Mouse (Mus musculus): Measurements from ENCODE around the gene Armcx4. TPM values are rescaled to one million over a fixed set of nuclear protein-coding genes. Genes with fewer than 3 reads are reported as not detected.

Gene Armcx4
- 0.16 and 0.19 TPM in 2 replicates for polyA plus RNA-seq (2012; ENCODE audit: insufficient read depth, low replicate concordance)

GRCm38 (mm10) chrX:134686267-134686666, at the start of gene Armcx4:
Armcx4 (plus strand) TSS chrX:134686519.
- Histone ChIP-seq H3K36me3 (replicated peaks; ENCODE audit: low read length) (no peaks in the 10 kb centered on the region), H3K27me3 (replicated peaks) (peaks cover 53% of the 10 kb centered on the region), H3K4me3 (replicated peaks) (peak within 1 kb of the TSS; percentile 91), H3K9me3 (no peaks in the 10 kb centered on the region), H3K4me1 (peaks cover 28% of the 10 kb centered on the region)
- TF ChIP-seq GATA1 (IDR thresholded peaks at IDR 0.05; ENCODE audit: borderline replicate concordance, low read length) (no peak), FLI1 (IDR thresholded peaks at IDR 0.05; ENCODE audit: low read length) (no peak)

- Histone ChIP-seq H3K27me3 (replicated peaks) (no peaks in the 10 kb centered on the region), H3K4me1 (peaks cover 18% of the 10 kb centered on the region), H3K4me3 (replicated peaks) (no peak overlapping the region), H3K9me3 (no peaks in the 10 kb centered on the region), H3K36me3 (replicated peaks; ENCODE audit: low read length) (no peaks in the 10 kb centered on the region)
- TF ChIP-seq GATA1 (IDR thresholded peaks at IDR 0.05; ENCODE audit: borderline replicate concordance, low read length) (no peak), FLI1 (IDR thresholded peaks at IDR 0.05; ENCODE audit: low read length) (no peak)
These were observed 45.1 kb upstream of the Armcx4 start for GRCm38 (mm10) chrX:134641000-134641760.

- Histone ChIP-seq H3K27me3 (replicated peaks) (no peaks in the 10 kb centered on the region), H3K9me3 (no peaks in the 10 kb centered on the region), H3K4me1 (peaks cover 20% of the 10 kb centered on the region), H3K36me3 (replicated peaks; ENCODE audit: low read length) (no peaks in the 10 kb centered on the region), H3K4me3 (replicated peaks) (no peak overlapping the region)
- TF ChIP-seq FLI1 (IDR thresholded peaks at IDR 0.05; ENCODE audit: low read length) = no peak
- TF ChIP-seq GATA1 (IDR thresholded peaks at IDR 0.05; ENCODE audit: borderline replicate concordance, low read length) = no peak
These were observed 40.0 kb upstream of the Armcx4 start for GRCm38 (mm10) chrX:134646338-134646737.

GRCm38 (mm10) chrX:134647421-134647820, 38.9 kb upstream of the Armcx4 start:
- Histone ChIP-seq H3K4me3 (replicated peaks) (no peak overlapping the region), H3K4me1 (peaks cover 28% of the 10 kb centered on the region), H3K27me3 (replicated peaks) (no peaks in the 10 kb centered on the region), H3K36me3 (replicated peaks; ENCODE audit: low read length) (no peaks in the 10 kb centered on the region), H3K9me3 (no peaks in the 10 kb centered on the region)
- TF ChIP-seq FLI1 (IDR thresholded peaks at IDR 0.05; ENCODE audit: low read length) = no peak
- TF ChIP-seq GATA1 (IDR thresholded peaks at IDR 0.05; ENCODE audit: borderline replicate concordance, low read length) = no peak

GRCm38 (mm10) chrX:134648031-134648692, 38.2 kb upstream of the Armcx4 start:
- TF ChIP-seq FLI1 (IDR thresholded peaks at IDR 0.05; ENCODE audit: low read length) (no peak), GATA1 (IDR thresholded peaks at IDR 0.05; ENCODE audit: borderline replicate concordance, low read length) (no peak)
- Histone ChIP-seq H3K27me3 (replicated peaks) (no peaks in the 10 kb centered on the region), H3K4me1 (peaks cover 29% of the 10 kb centered on the region), H3K4me3 (replicated peaks) (no peak overlapping the region), H3K9me3 (no peaks in the 10 kb centered on the region), H3K36me3 (replicated peaks; ENCODE audit: low read length) (no peaks in the 10 kb centered on the region)

GRCm38 (mm10) chrX:134652061-134652460, 34.3 kb upstream of the Armcx4 start:
- Histone ChIP-seq H3K4me3 (replicated peaks) (no peak overlapping the region), H3K9me3 (no peaks in the 10 kb centered on the region), H3K36me3 (replicated peaks; ENCODE audit: low read length) (no peaks in the 10 kb centered on the region), H3K4me1 (peaks cover 28% of the 10 kb centered on the region), H3K27me3 (replicated peaks) (no peaks in the 10 kb centered on the region)
- no peak for TF ChIP-seq FLI1 (IDR thresholded peaks at IDR 0.05; ENCODE audit: low read length)
- no peak for TF ChIP-seq GATA1 (IDR thresholded peaks at IDR 0.05; ENCODE audit: borderline replicate concordance, low read length)

GRCm38 (mm10) chrX:134661586-134661985, 24.7 kb upstream of the Armcx4 start:
- H3K36me3 ChIP-seq (replicated peaks; ENCODE audit: low read length) = no peaks in the 10 kb centered on the region
- H3K27me3 ChIP-seq (replicated peaks) = peaks cover 16% of the 10 kb centered on the region
- TF ChIP-seq FLI1 (IDR thresholded peaks at IDR 0.05; ENCODE audit: low read length) (no peak), GATA1 (IDR thresholded peaks at IDR 0.05; ENCODE audit: borderline replicate concordance, low read length) (no peak)
- H3K4me1 ChIP-seq = peaks cover 15% of the 10 kb centered on the region; the same call in 1 of the 2 replicates
- peak overlapping the region; percentile 14 for H3K4me3 ChIP-seq (replicated peaks)
- H3K9me3 ChIP-seq = no peaks in the 10 kb centered on the region

GRCm38 (mm10) chrX:134675022-134675421, 11.3 kb upstream of the Armcx4 start:
- Histone ChIP-seq H3K9me3 (peaks cover 7% of the 10 kb centered on the region), H3K36me3 (replicated peaks; ENCODE audit: low read length) (no peaks in the 10 kb centered on the region), H3K4me3 (replicated peaks) (no peak overlapping the region), H3K4me1 (no peaks in the 10 kb centered on the region), H3K27me3 (replicated peaks) (peaks cover 5% of the 10 kb centered on the region)
- TF ChIP-seq FLI1 (IDR thresholded peaks at IDR 0.05; ENCODE audit: low read length) (no peak), GATA1 (IDR thresholded peaks at IDR 0.05; ENCODE audit: borderline replicate concordance, low read length) (no peak)

GRCm38 (mm10) chrX:134675959-134676358, 10.4 kb upstream of the Armcx4 start:
- Histone ChIP-seq H3K4me1 (no peaks in the 10 kb centered on the region), H3K9me3 (peaks cover 7% of the 10 kb centered on the region), H3K27me3 (replicated peaks) (peaks cover 4% of the 10 kb centered on the region), H3K4me3 (replicated peaks) (no peak overlapping the region), H3K36me3 (replicated peaks; ENCODE audit: low read length) (no peaks in the 10 kb centered on the region)
- TF ChIP-seq GATA1 (IDR thresholded peaks at IDR 0.05; ENCODE audit: borderline replicate concordance, low read length) = no peak
- no peak for TF ChIP-seq FLI1 (IDR thresholded peaks at IDR 0.05; ENCODE audit: low read length)

- Histone ChIP-seq H3K27me3 (replicated peaks) (peaks cover 40% of the 10 kb centered on the region), H3K36me3 (replicated peaks; ENCODE audit: low read length) (no peaks in the 10 kb centered on the region), H3K4me1 (peaks cover 21% of the 10 kb centered on the region), H3K9me3 (no peaks in the 10 kb centered on the region), H3K4me3 (replicated peaks) (no peak overlapping the region)
- TF ChIP-seq FLI1 (IDR thresholded peaks at IDR 0.05; ENCODE audit: low read length) (no peak), GATA1 (IDR thresholded peaks at IDR 0.05; ENCODE audit: borderline replicate concordance, low read length) (no peak)
These were observed 1.4 kb upstream of the Armcx4 start for GRCm38 (mm10) chrX:134684936-134685335.
